Mouse (Mus musculus): ENCODE results near the gene Mpped2. TPM values are rescaled to one million over a fixed set of nuclear protein-coding genes. Genes with fewer than 3 reads are reported as not detected.

Mpped2 gene
- polyA plus RNA-seq, 1 experiment from 2014 or later = 5.8 TPM

GRCm38 (mm10) chr2:106683185-106683831 lies 9.8 kb upstream of the Mpped2 start:
- no peak overlapping the region for H3K9ac ChIP-seq (ENCODE audit: low read length)
- DNase-seq (ENCODE audit: low spot score) (no peak), ATAC-seq (ENCODE audit: low FRiP score, low TSS enrichment) (no peak)
- H3K27me3 ChIP-seq (ENCODE audit: control insufficient read depth, insufficient read depth, low read length) = no peaks in the 10 kb centered on the region
- no peak overlapping the region for H3K27ac ChIP-seq (replicated peaks)
- 45% methylated on average over 9 of the region's 9 CpGs for WGBS
- no peaks in the 10 kb centered on the region for H3K36me3 ChIP-seq (ENCODE audit: control insufficient read depth, insufficient read depth, low read length)
- H3K9me3 ChIP-seq (ENCODE audit: control insufficient read depth, low read length) = no peaks in the 10 kb centered on the region
- no peak for TF ChIP-seq CTCF (IDR thresholded peaks at IDR 0.05; ENCODE audit: low read depth)
- TF ChIP-seq EP300 (optimal IDR thresholded peaks at IDR 0.05) = no peak
- H3K4me3 ChIP-seq (ENCODE audit: low read depth, low read length) = no peak overlapping the region
- H3K4me2 ChIP-seq (replicated peaks; ENCODE audit: low read depth) = peak overlapping the region; percentile 15
- no peaks in the 10 kb centered on the region for H3K4me1 ChIP-seq (replicated peaks; ENCODE audit: control insufficient read depth, insufficient read depth)

GRCm38 (mm10) chr2:106683832-106684231 lies 9.2 kb upstream of the Mpped2 start:
- no peaks in the 10 kb centered on the region for H3K27me3 ChIP-seq (ENCODE audit: control insufficient read depth, insufficient read depth, low read length)
- DNase-seq (ENCODE audit: low spot score) (no peak), ATAC-seq (ENCODE audit: low FRiP score, low TSS enrichment) (no peak)
- 52% methylated on average over 4 of the region's 4 CpGs for WGBS
- H3K4me1 ChIP-seq (replicated peaks; ENCODE audit: control insufficient read depth, insufficient read depth) = no peaks in the 10 kb centered on the region
- no peak overlapping the region for H3K4me3 ChIP-seq (ENCODE audit: low read depth, low read length)
- H3K4me2 ChIP-seq (replicated peaks; ENCODE audit: low read depth) = no peak overlapping the region
- no peaks in the 10 kb centered on the region for H3K36me3 ChIP-seq (ENCODE audit: control insufficient read depth, insufficient read depth, low read length)
- no peaks in the 10 kb centered on the region for H3K9me3 ChIP-seq (ENCODE audit: control insufficient read depth, low read length)
- TF ChIP-seq EP300 (optimal IDR thresholded peaks at IDR 0.05) = no peak
- TF ChIP-seq CTCF (IDR thresholded peaks at IDR 0.05; ENCODE audit: low read depth) = no peak
- no peak overlapping the region for H3K27ac ChIP-seq (replicated peaks)
- no peak overlapping the region for H3K9ac ChIP-seq (ENCODE audit: low read length)

DNA sequence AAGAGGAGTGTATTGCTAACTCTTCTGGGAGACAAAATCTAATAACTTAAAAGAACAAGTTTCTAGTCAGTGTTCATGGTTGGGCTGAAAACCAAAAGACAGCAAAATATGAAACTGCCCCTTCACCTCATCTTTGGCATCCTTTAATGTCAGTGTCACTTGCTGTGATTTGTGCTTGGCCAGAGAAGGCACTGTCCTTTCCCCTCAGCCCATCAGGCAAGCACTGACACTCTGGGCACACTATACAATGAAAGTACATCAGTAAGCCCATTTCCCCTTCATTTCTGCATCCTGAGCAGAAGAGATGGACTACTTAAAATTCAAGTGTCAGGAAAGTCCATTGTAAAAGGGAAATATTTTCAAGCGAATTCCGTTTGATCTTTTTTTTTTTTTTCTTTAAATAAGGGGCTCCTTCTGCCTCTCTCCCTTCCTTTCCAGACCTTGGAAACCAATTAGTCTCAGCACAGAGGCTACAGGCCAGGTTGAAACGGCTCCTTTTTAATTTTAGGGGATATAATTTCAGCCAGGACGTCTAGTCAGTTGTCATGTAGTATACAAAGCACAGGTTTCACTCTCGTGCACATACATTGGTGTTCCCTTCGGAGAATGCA lies 1.2 kb upstream of the Mpped2 start:
- WGBS = 39% methylated on average over 6 of the region's 6 CpGs
- no peak for TF ChIP-seq CTCF (IDR thresholded peaks at IDR 0.05; ENCODE audit: low read depth)
- TF ChIP-seq EP300 (optimal IDR thresholded peaks at IDR 0.05) = no peak
- Histone ChIP-seq H3K36me3 (ENCODE audit: control insufficient read depth, insufficient read depth, low read length) (no peaks in the 10 kb centered on the region), H3K9ac (ENCODE audit: low read length) (no peak overlapping the region), H3K9me3 (ENCODE audit: control insufficient read depth, low read length) (no peaks in the 10 kb centered on the region), H3K27me3 (ENCODE audit: control insufficient read depth, insufficient read depth, low read length) (no peaks in the 10 kb centered on the region; the same call in 1 of the 2 replicates), H3K4me1 (replicated peaks; ENCODE audit: control insufficient read depth, insufficient read depth) (no peaks in the 10 kb centered on the region; the same call in 1 of the 2 replicates), H3K4me3 (ENCODE audit: low read depth, low read length) (no peak overlapping the region), H3K4me2 (replicated peaks; ENCODE audit: low read depth) (no peak overlapping the region), H3K27ac (replicated peaks) (no peak overlapping the region)
- DNase-seq (ENCODE audit: low spot score) (no peak), ATAC-seq (ENCODE audit: low FRiP score, low TSS enrichment) (no peak)

DNA sequence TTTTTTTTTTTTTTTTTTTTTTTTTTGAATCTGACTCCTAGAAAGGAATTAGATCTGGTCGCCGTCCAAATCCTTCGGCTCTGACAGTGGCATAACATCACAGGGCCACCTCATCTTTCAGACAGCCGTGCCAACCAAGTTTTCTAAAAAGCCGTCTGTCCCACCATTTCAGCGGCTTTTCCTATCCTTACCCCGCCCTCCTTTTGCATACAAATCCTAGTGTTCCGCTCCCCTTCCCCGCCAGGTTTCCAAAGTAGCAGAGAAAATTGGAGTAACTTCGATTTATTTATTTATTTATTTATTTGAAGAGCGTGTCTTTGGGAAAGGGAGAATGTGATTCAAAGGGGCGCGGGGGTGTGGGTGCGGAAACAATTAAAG lies 675 bp upstream of the Mpped2 start:
- Histone ChIP-seq H3K4me1 (replicated peaks; ENCODE audit: control insufficient read depth, insufficient read depth) (no peaks in the 10 kb centered on the region; the same call in 1 of the 2 replicates), H3K9me3 (ENCODE audit: control insufficient read depth, low read length) (no peaks in the 10 kb centered on the region), H3K4me3 (ENCODE audit: low read depth, low read length) (no peak overlapping the region; the same call in 1 of the 2 replicates), H3K4me2 (replicated peaks; ENCODE audit: low read depth) (peak overlapping the region; percentile 100), H3K27ac (replicated peaks) (no peak overlapping the region), H3K36me3 (ENCODE audit: control insufficient read depth, insufficient read depth, low read length) (no peaks in the 10 kb centered on the region), H3K27me3 (ENCODE audit: control insufficient read depth, insufficient read depth, low read length) (no peaks in the 10 kb centered on the region; the same call in 1 of the 2 replicates), H3K9ac (ENCODE audit: low read length) (no peak overlapping the region)
- WGBS = 12% methylated on average over 14 of the region's 14 CpGs
- ATAC-seq (ENCODE audit: low FRiP score, low TSS enrichment) (no peak), DNase-seq (ENCODE audit: low spot score) (no peak)
- TF ChIP-seq EP300 (optimal IDR thresholded peaks at IDR 0.05) = no peak
- no peak for TF ChIP-seq CTCF (IDR thresholded peaks at IDR 0.05; ENCODE audit: low read depth)

GRCm38 (mm10) chr2:106693702-106694566 lies 865 bp downstream of the Mpped2 start:
- WGBS = under 1% methylated on average over 61 of the region's 91 CpGs
- H3K9ac ChIP-seq (ENCODE audit: low read length) = peak overlapping the region; percentile 70
- TF ChIP-seq CTCF (IDR thresholded peaks at IDR 0.05; ENCODE audit: low read depth) (no peak), EP300 (optimal IDR thresholded peaks at IDR 0.05) (no peak)

More at GRCm38 (mm10) chr2:106693702-106694566, 865 bp downstream of the Mpped2 start:
- ATAC-seq (ENCODE audit: low FRiP score, low TSS enrichment) (peak; percentile 73), DNase-seq (ENCODE audit: low spot score) (peak; percentile 60)
- H3K4me1 ChIP-seq (replicated peaks; ENCODE audit: control insufficient read depth, insufficient read depth) = no peaks in the 10 kb centered on the region; the same call in 1 of the 2 replicates
- no peaks in the 10 kb centered on the region; the same call in 1 of the 2 replicates for H3K27me3 ChIP-seq (ENCODE audit: control insufficient read depth, insufficient read depth, low read length)
- no peaks in the 10 kb centered on the region for H3K36me3 ChIP-seq (ENCODE audit: control insufficient read depth, insufficient read depth, low read length)
- peak overlapping the region; percentile 61 for H3K27ac ChIP-seq (replicated peaks)
- peak overlapping the region; percentile 73 for H3K4me3 ChIP-seq (ENCODE audit: low read depth, low read length)
- H3K4me2 ChIP-seq (replicated peaks; ENCODE audit: low read depth) = peak overlapping the region; percentile 100
- H3K9me3 ChIP-seq (ENCODE audit: control insufficient read depth, low read length) = no peaks in the 10 kb centered on the region
